Mouse (Mus musculus) kidney, adult 2 months (tissue): ENCODE data around the gene Slc17a7.

ENCODE experiments used
- CTCF ChIP-seq: fragments of 200-500 bp; conservative IDR thresholded peaks from 2 replicates; pipeline ENCODE4 v1.5.1; 2011; ENCODE audit warnings: low read depth, mild to moderate bottlenecking, control low read depth, low read length, moderate library complexity, mixed read lengths; ENCODE audit not compliant: insufficient read depth, insufficient read length
- POLR2A ChIP-seq: fragments of 200-500 bp; IDR thresholded peaks from one replicate; pipeline ENCODE4 v1.6.1; 2011; ENCODE audit warnings: low read depth, low read length, control low read depth

GRCm38 (mm10) chr7:45208260-45208659, 44.5 kb downstream of the Slc17a7 start:
- no peak for TF ChIP-seq CTCF
- TF ChIP-seq POLR2A: no peak
